Mouse (Mus musculus): ENCODE measurements around the gene Nova1. TPM values are rescaled to one million over a fixed set of nuclear protein-coding genes. Genes with fewer than 3 reads are reported as not detected.

Gene Nova1
- polyA plus RNA-seq (2017; shearing (Covaris generic)), result not detected

GRCm38 (mm10) chr12:46818856-46819347, at the start of gene Nova1:
Gene Nova1, minus strand, starts transcription at chr12:46818929.

Measured in activated CD4-positive, CD25-positive, alpha-beta regulatory T cell, adult 9 weeks (primary cell).